Mouse (Mus musculus): ENCODE measurements around the gene Nans. TPM values are rescaled to one million over a fixed set of nuclear protein-coding genes. Genes with fewer than 3 reads are reported as not detected.
A peak's percentile ranks its signal among the peaks of the same experiment; 100 is the strongest.

The Nans gene
- polyA plus RNA-seq, 1 experiment from 2014 or later: 111 TPM

DNA sequence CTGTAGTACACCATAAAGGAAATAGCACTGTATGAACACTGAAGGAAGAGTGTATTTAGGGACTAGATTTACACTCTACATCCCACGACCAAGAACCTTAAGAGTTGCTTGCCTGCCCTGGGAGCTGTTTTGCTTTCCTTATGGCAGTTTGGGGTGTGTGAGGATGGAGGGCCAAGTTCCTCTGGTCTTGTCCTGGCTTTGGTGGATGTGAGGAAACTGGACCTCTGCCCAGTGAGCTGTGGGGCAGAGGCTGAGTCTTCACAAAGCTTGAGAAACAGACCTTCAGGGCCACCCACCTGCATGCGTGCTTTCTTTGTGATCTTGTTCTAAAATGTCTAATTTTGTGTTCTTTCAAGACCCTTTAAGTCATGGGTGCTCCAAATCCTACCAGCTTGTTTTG, 43.5 kb downstream of the Nans start:
- DNase-seq (ENCODE audit: low spot score): no peak

DNA sequence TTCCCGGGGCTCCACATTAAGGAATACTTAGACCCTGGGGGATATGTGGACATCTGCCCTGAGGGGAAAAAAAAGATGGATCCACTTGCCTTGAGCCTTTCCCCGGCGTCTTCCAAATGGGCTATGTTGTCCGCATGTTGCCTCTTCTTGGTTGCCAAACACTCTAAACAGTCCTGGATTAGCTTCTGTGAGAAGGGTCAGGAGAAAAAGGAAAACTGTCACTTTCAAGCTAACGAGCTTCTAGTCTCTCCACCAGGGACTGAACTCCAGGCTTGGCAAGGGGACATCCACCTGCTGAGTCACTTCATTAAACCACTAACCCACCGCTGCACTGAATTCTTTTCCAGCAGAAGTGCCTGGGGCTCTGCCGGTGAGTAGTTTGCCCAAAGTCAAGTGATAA, 43.9 kb downstream of the Nans start:
- no peak for DNase-seq (ENCODE audit: low spot score)

DNA sequence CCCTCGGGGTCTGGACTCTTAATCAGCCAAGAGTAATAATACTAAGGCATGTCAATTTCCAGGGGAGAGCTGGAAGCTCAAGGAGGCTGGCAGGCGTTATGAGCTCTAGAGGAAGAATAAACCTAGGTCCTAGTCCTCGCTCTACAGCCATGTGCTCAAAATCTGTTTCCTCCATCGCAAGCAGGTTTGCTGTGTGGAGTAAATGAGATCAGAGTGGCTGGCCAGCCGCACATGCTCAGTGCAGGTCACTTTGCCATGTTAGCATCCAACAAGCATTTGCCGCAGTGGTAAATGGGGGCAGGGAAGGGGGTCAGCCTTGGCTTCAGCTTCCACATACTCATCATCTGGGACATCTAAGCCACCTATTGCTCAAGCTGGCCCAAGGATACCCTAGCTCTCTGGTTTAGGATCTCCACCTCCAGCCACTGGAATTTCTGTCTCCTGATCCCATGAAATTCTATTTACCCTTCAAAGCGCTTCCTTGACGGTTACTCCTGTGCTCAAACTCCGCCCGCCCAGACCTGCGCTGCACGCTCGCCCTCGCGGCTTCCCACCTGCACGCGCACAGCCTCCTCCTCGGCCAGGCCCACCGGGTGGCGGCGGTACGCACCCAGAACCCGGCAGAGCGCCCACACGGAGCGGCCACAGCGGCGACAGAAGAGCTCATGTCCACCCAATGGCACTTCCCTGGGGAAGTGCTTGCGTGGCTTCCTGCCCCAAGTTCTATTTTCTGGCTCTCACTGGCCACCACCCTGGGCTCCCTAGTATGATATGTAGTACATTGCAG, 45.1 kb downstream of the Nans start:
- no peak for DNase-seq (ENCODE audit: low spot score)

DNA sequence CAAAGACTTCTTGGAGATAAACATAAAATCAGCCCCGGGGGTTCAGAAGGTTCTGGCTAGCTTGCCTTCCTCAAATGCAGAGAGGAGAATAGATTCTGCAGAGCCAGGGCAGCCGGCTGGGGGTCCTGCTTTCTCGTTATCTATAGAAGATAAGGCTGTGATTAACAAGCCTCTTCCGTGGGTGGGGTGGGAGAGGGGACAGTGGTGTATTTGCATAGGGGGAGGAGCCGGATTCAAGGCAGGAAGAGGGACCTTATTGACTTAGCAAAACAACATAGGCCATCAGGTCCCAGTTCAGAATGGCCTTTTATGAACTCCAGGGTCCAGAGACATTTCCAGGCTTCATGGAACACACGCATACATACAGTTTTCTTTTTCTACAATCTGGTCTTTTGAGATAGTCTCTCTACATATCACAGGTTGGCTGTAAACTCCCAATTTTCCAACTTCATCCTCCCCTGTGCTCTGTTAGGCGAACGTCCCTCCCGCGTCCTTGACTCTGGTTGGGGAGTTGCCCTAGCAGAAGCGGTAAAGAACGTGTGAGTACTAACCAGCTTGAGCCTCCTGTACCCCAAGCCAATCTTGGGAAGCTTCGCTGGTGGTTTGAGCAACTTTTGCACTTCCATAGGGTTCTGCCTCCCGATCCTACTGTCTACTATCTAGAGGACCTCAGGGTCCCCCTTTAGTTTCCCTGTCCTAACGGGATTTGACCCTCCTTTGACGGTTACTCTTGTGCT, 46.2 kb downstream of the Nans start:
- peak; percentile 74 for DNase-seq (ENCODE audit: low spot score)

DNA sequence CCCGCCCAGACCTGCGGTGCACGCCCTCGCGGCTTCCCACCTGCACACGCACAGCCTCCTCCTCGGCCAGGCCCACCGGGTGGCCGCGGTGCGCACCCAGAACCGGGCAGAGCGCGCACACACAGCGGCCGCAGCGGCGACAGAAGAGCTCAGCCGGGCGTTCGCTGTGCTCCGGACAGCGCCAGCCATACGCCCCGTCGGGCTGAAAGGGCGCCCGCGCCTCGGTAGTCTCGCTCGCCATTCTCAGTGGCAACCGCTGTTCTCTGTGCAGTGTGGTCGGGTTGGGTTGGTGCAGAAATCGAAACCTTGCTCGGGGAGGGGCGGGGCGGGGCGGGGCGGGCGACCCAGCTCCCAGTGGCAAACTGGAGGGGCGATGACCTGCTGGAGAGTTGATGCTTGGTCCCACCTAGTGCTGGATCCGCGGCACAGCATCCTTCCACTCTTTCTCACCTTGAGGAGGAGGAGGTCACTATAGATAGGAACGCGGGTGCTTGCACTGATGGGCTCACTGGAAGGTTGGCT, 46.9 kb downstream of the Nans start, which contains the start of gene Trim14:
Gene Trim14 (minus strand): TSS at position 302 of the 522 bp plus-strand sequence.
- peak; percentile 77 for DNase-seq (ENCODE audit: low spot score)

DNA sequence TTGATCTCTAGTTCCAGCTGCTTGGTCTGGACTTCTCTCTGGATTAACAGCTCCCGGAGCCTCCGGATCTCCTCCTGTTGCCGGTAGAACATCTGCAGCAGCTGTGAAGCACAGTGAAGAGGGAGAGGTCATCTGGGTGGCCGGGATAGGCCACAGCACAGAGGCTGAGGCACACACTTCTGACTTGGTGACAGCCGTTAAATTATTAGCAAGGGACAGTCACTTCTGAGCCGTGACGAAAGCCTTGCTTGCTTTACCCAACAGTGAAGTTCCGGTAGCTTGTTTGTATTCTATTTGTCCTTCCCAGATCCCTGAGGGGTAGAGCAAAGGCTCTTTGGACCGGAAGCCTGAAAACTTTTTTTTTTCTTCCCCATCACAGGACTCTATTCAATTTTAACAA, 50.1 kb downstream of the Nans start:
- no peak for DNase-seq (ENCODE audit: low spot score)

DNA sequence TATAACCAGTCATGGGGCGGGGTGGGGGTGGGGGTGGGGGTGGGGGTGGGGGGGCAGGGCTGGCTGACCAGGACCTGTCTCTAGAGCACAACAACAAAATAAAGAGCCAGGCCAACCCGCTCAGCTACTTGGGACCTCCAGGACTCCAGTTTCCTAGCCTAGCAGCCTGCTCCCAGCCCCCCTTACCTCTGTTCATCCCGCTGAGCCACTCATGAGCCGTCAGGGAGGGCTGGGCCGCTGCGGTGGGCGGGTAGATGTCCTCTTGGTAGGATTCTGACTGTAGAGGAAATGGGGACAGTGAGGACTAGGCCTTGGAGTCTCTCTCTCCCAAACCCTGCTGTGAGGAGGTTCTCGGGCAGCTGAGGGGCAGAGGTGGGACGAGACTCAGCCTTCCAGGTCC, 52.7 kb downstream of the Nans start:
- DNase-seq (ENCODE audit: low spot score): no peak

DNA sequence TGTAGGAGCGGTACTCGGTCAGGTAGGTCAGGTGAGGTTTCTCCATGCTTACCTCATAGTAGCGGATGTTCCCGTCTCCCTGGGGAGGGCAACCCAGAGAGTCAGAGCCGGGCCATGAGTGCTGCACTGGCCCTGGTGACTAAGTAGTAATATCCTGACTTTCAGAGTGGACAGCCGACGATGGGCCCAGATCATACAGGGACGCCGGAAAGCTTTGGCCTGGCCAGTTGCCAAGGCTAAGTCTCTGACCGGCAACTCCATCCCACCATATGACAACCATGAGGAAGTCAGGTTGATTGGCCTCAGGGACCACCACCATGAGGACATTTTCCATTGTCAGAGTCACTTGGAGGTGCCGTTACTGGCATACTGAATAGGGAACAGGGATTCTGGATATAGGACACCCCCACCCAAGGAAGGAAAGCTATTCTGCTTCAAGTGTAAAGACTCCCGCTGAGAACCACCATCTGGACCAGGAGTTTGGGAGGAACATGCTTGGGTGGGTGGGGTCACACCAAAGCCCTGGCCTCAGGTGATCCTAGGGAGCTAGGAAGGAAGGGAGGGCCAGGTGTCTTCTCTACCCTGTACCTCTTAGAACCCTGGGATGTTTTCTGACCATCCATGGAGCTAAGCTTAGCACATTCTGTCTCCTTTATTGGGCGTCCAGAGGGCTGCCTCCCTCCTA, 54.5 kb downstream of the Nans start:
- DNase-seq (ENCODE audit: low spot score): no peak

DNA sequence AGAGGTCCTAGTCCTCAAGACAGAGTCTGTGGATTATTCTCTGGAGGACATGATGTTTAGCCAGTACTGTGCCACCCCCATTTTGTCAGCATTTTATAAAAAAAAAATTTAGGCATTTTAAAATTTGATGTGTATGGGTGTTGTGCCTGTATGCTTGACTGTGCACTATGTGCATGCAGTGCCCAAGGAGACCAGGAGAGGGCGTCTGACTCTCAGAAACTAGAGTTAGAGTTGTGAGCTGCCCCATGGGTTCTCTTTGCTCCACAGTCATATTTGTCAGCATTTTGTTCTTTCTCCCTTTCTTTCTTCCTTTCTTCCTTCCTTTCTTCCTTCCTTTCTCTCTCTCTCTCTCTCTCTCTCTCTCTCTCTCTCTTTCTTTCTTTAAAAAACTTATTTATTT, 55.3 kb downstream of the Nans start:
- DNase-seq (ENCODE audit: low spot score): peak; percentile 64

DNA sequence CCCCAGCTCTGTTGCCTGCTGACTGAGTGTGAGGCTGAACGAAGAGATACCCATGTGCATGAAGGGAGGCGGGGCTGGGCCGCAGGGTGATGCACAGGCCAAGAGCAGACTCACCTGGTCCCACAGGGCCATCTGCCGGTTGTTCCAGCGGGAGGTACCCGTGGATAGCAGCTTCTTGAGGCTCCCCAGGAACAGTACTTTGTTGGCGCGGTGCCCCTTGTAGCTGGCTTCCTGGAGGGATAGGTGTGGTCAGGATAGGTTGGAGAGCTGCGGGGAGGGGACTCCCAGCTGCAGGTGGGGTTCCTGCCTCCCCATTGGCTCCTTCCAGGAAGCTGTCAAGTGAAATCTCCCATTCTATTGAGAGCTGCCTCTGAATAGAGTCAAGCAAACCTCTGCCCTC, 56.5 kb downstream of the Nans start:
- DNase-seq (ENCODE audit: low spot score): no peak

DNA sequence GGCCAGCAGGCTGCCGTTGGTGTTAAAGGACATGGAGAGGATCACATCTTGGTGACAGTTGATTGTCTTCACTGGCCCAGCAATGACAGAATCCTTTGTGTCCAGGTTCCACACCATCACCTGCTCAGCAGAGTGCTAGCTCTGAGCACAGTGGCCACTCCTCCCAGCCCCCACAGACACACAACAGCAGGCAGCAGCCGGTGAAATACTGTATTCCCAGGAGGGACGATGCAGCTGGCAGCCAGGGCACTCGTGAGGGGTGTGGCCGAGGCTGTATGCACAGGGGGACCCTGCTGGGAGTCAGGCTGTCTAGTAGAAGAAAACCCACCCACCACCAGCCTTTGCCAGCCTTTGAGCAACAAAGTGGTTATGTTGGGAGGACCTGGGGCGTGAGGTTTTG, 57.7 kb downstream of the Nans start:
- DNase-seq (ENCODE audit: low spot score): no peak

DNA sequence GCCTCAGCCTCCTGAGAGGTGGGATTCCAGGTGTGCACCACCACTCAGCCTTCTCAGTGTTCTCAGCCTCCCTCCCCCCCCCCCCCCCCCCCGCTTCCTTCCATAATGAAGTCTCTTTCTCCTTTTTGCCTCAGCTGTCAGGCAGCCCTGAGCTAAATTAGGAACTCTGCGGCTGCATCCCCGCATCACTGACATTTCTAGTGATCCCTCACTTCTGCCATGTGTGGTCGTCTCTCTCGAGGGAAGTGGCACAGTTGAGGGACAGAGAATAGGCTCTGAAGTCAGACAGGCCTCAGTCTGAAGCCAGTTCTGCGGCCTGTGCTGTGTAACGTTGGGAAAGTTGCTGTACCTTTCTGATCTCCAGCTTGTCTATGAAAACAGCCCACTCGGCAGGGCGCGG, 60.9 kb downstream of the Nans start:
- no peak for DNase-seq (ENCODE audit: low spot score)

DNA sequence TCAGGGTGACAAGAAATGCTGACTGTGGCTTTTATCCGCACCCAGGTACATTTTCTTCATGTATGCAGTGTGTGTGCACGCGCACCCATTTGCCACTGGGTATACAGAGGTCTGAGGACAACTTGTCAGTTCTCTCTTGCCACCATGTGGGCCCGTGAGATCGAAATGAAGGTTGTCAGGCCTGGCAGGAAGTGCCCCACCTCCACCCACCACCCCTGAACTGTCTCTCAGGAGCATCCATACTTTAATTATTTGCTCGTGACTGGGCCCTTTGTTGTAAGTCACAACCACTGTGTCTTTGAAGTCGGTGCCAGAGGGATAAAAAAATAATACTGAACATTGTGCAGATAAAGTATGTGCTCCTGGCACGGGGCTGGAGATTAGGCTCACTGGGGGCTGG, 61.4 kb downstream of the Nans start:
- no peak for DNase-seq (ENCODE audit: low spot score)

Other genes starting within 250 kb of the Nans start
- gene Foxe1, start 145.6 kb upstream of the Nans start, polyA plus RNA-seq (2015; fragmentation: Nextera tagmentation; extraction: Ambion mirVana): 0.08 TPM in 1 of 2 replicates, not detected in the other
- gene Trmo, start 99.8 kb upstream of the Nans start, polyA plus RNA-seq (2015; fragmentation: Nextera tagmentation; extraction: Ambion mirVana): 19.9 and 20.9 TPM in 2 replicates
- gene Hemgn, start 75.7 kb upstream of the Nans start, polyA plus RNA-seq (2015; fragmentation: Nextera tagmentation; extraction: Ambion mirVana): 5.3 and 6.8 TPM in 2 replicates
- gene Anp32b, start 38.3 kb upstream of the Nans start, polyA plus RNA-seq (2015; fragmentation: Nextera tagmentation; extraction: Ambion mirVana): 356 and 374 TPM in 2 replicates
- gene Trim14, start 46.9 kb downstream of the Nans start, polyA plus RNA-seq (2015; fragmentation: Nextera tagmentation; extraction: Ambion mirVana): 19.8 and 22.4 TPM in 2 replicates
- 12.2 and 14.5 TPM in 2 replicates for gene Coro2a, start 113.0 kb downstream of the Nans start, polyA plus RNA-seq (2015; fragmentation: Nextera tagmentation; extraction: Ambion mirVana)
- 2.1 and 2.2 TPM in 2 replicates for gene Tbc1d2, start 161.0 kb downstream of the Nans start, polyA plus RNA-seq (2015; fragmentation: Nextera tagmentation; extraction: Ambion mirVana)

Measured in thymus, postnatal 0 days (tissue).